Mouse (Mus musculus): ENCODE data around the gene Ccnt2.

GRCm38 (mm10) chr1:127830215-127830921 is 56.4 kb downstream of the Ccnt2 start:
- TF ChIP-seq CTCF (IDR thresholded peaks at IDR 0.05; ENCODE audit: low read depth) (no peak), EP300 (IDR thresholded peaks at IDR 0.05; ENCODE audit: low read depth) (no peak)

All from liver, postnatal 0 days (tissue).